ENCODE assay signal across 16 mouse cellular contexts in the genomic region with DNA sequence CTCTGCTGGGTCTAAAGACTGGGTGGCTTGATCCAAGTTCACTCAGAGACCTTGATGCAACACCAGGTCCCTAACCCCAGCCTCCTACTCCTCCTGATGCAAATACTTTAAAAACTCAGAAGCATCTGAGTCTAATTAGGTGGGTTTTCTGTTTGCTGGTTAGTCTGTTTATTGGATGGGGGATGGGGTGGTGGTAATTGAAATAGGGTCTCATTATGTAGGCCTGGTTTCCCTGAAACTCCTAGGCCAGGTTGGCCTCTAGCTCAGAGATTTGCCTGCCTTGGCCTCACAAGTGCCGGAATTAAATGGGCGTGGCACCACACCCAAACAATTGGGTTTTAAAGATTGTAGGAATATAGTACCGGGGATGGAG. TPM values are rescaled to one million over a fixed set of nuclear protein-coding genes. Genes with fewer than 3 reads are reported as not detected.
A peak's percentile ranks its signal among the peaks of the same experiment; 100 is the strongest.
DNase-seq lines count a peak whose midpoint lies in the region; ATAC-seq and TF ChIP-seq lines count a peak whose summit lies in the region.
"Had no signal": no experiment of that assay in that cellular context is flagged by ENCODE, and none has a peak within 500 bp of the region (broad histone marks: within the 10 kb centered on the region; RNA-seq: fewer than 3 reads in every experiment).

No protein-coding gene starts in this region.

- TF ChIP-seq CTCF in kidney, adult 2 months (conservative IDR thresholded peaks at IDR 0.05; ENCODE audit: insufficient read depth, insufficient read length, low read depth, low read length) = no peak

- WGBS in embryonic facial prominence, embryonic 10.5 days = 74% methylated on average over 3 of the region's 3 CpGs
- 68% methylated on average over 3 of the region's 3 CpGs for WGBS in embryonic facial prominence, embryonic 14.5 days
- 82% methylated on average over 3 of the region's 3 CpGs for WGBS in hindbrain, embryonic 11.5 days
- 29% methylated on average over 3 of the region's 3 CpGs for WGBS in limb, embryonic 13.5 days
- 73% methylated on average over 3 of the region's 3 CpGs for WGBS in kidney, adult 2 months

- H3K9ac ChIP-seq in embryonic facial prominence, embryonic 14.5 days (ENCODE audit: low read depth, low read length) = no peak overlapping the region
- no peak overlapping the region for H3K9ac ChIP-seq in hindbrain, embryonic 11.5 days (ENCODE audit: low read depth, low read length)
- peak overlapping the region; percentile 25; the same call in 1 of the 2 replicates for H3K9ac ChIP-seq in limb, embryonic 13.5 days
- H3K9ac ChIP-seq: limb, embryonic 15.5 days; lung, embryonic 14.5 days had no signal

- H3K4me3 ChIP-seq in embryonic facial prominence, embryonic 10.5 days = no peak overlapping the region; the same call in 1 of the 2 replicates
- H3K4me3 ChIP-seq in embryonic facial prominence, embryonic 14.5 days (ENCODE audit: low read depth, low read length) = no peak overlapping the region
- no peak overlapping the region for H3K4me3 ChIP-seq in hindbrain, embryonic 11.5 days (ENCODE audit: low read depth, low read length)
- no peak overlapping the region for H3K4me3 ChIP-seq in limb, embryonic 13.5 days
- no peak overlapping the region for H3K4me3 ChIP-seq in kidney, adult 2 months (ENCODE audit: insufficient read depth, low read depth, low read length)
- H3K4me3 ChIP-seq: limb, embryonic 15.5 days had no signal

- ATAC-seq in embryonic facial prominence, embryonic 14.5 days (ENCODE audit: low read depth) = no peak
- ATAC-seq in hindbrain, embryonic 11.5 days (ENCODE audit: low FRiP score) = peak; percentile 4; the same call in 1 of the 2 replicates
- peak; percentile 12; the same call in 1 of the 2 replicates for ATAC-seq in limb, embryonic 13.5 days (ENCODE audit: low FRiP score, low read depth)
- no peak for ATAC-seq in cerebellum, adult (ENCODE audit: insufficient number of reproducible peaks, low FRiP score, low TSS enrichment)
- ATAC-seq: CD4-positive, CD25-positive, alpha-beta regulatory T cell, adult 4 months had no signal

- H3K27me3 ChIP-seq in embryonic facial prominence, embryonic 10.5 days (replicated peaks; ENCODE audit: low read depth, poor library complexity, severe bottlenecking) = peaks cover 18% of the 10 kb centered on the region
- no peaks in the 10 kb centered on the region for H3K27me3 ChIP-seq in embryonic facial prominence, embryonic 14.5 days (replicated peaks; ENCODE audit: control insufficient read depth, insufficient read depth, low read length)
- no peaks in the 10 kb centered on the region for H3K27me3 ChIP-seq in hindbrain, embryonic 11.5 days (ENCODE audit: control insufficient read depth, insufficient read depth, low read length)
- no peaks in the 10 kb centered on the region for H3K27me3 ChIP-seq in limb, embryonic 13.5 days
- H3K27me3 ChIP-seq in kidney, adult 2 months (replicated peaks; ENCODE audit: control insufficient read depth, insufficient read depth, low read length) = no peaks in the 10 kb centered on the region
- H3K27me3 ChIP-seq: limb, embryonic 15.5 days had no signal

- H3K4me1 ChIP-seq in embryonic facial prominence, embryonic 10.5 days = peaks cover 29% of the 10 kb centered on the region
- no peaks in the 10 kb centered on the region for H3K4me1 ChIP-seq in embryonic facial prominence, embryonic 14.5 days (ENCODE audit: control insufficient read depth, insufficient read depth, low read length)
- H3K4me1 ChIP-seq in hindbrain, embryonic 11.5 days (replicated peaks; ENCODE audit: control insufficient read depth, insufficient read depth, low read length) = no peaks in the 10 kb centered on the region; the same call in none of the 2 replicates
- peaks cover 16% of the 10 kb centered on the region for H3K4me1 ChIP-seq in limb, embryonic 13.5 days
- H3K4me1 ChIP-seq in kidney, adult 2 months (ENCODE audit: control insufficient read depth, insufficient read depth, low read length) = no peaks in the 10 kb centered on the region

- TF ChIP-seq POLR2A in kidney, adult 2 months (IDR thresholded peaks at IDR 0.05; ENCODE audit: low read depth, low read length) = no peak

- H3K9me3 ChIP-seq in embryonic facial prominence, embryonic 10.5 days = no peaks in the 10 kb centered on the region
- H3K9me3 ChIP-seq in embryonic facial prominence, embryonic 14.5 days (ENCODE audit: control insufficient read depth, low read length) = no peaks in the 10 kb centered on the region
- H3K9me3 ChIP-seq in hindbrain, embryonic 11.5 days (ENCODE audit: control insufficient read depth, low read length) = no peaks in the 10 kb centered on the region
- H3K9me3 ChIP-seq in limb, embryonic 13.5 days = no peaks in the 10 kb centered on the region
- H3K9me3 ChIP-seq: limb, embryonic 15.5 days had no signal

- no peaks in the 10 kb centered on the region for H3K36me3 ChIP-seq in embryonic facial prominence, embryonic 10.5 days (replicated peaks)
- H3K36me3 ChIP-seq in embryonic facial prominence, embryonic 14.5 days (ENCODE audit: control insufficient read depth, insufficient read depth, low read length) = no peaks in the 10 kb centered on the region
- no peaks in the 10 kb centered on the region for H3K36me3 ChIP-seq in hindbrain, embryonic 11.5 days (ENCODE audit: control insufficient read depth, insufficient read depth, low read length)
- H3K36me3 ChIP-seq in limb, embryonic 13.5 days = no peaks in the 10 kb centered on the region
- H3K36me3 ChIP-seq in kidney, adult 2 months (ENCODE audit: control insufficient read depth, insufficient read depth, low read length) = no peaks in the 10 kb centered on the region
- H3K36me3 ChIP-seq: limb, embryonic 15.5 days had no signal

- peak overlapping the region; percentile 37; the same call in 1 of the 2 replicates for H3K27ac ChIP-seq in embryonic facial prominence, embryonic 10.5 days (replicated peaks)
- peak overlapping the region; percentile 13 for H3K27ac ChIP-seq in embryonic facial prominence, embryonic 14.5 days (replicated peaks; ENCODE audit: low read depth, low read length)
- H3K27ac ChIP-seq in hindbrain, embryonic 11.5 days (ENCODE audit: low read depth, low read length) = peak overlapping the region; percentile 33; the same call in 1 of the 2 replicates
- H3K27ac ChIP-seq in limb, embryonic 13.5 days = peak overlapping the region; percentile 39; the same call in 1 of the 2 replicates
- H3K27ac ChIP-seq in kidney, adult 2 months (ENCODE audit: insufficient read depth, low read depth, low read length) = no peak overlapping the region
- H3K27ac ChIP-seq: limb, embryonic 15.5 days; stomach, postnatal 0 days had no signal

- no peak overlapping the region for H3K4me2 ChIP-seq in embryonic facial prominence, embryonic 14.5 days (ENCODE audit: low read depth, low read length)
- no peak overlapping the region for H3K4me2 ChIP-seq in hindbrain, embryonic 11.5 days (replicated peaks; ENCODE audit: low read depth, low read length)
- H3K4me2 ChIP-seq in limb, embryonic 13.5 days (replicated peaks) = peak overlapping the region; percentile 11; the same call in 1 of the 2 replicates
- H3K4me2 ChIP-seq: limb, embryonic 15.5 days; lung, embryonic 14.5 days had no signal

- no peak for DNase-seq in embryonic facial prominence, embryonic 10.5 days (ENCODE audit: low spot score)
- DNase-seq in embryonic facial prominence, embryonic 14.5 days (ENCODE audit: low spot score) = no peak
- no peak for DNase-seq in hindbrain, embryonic 11.5 days (ENCODE audit: low spot score)
- no peak for DNase-seq in kidney, adult 2 months
- DNase-seq in cerebellum, adult 9-11 months = no peak
- no peak for DNase-seq in lung, adult 18-20 months
- DNase-seq: cerebellum, adult 11 months; lung, embryonic 14.5 days; right cerebral cortex, adult 18-20 months; thymus, postnatal 4 days had no signal

RNA-seq across cellular contexts. Expression of a gene that starts 7.5 kb away (rescaled TPM):
- 63.3 and 67.3 TPM in 2 replicates for polyA plus RNA-seq in embryonic facial prominence, embryonic 10.5 days (2016; fragmentation: Nextera tagmentation; extraction: Ambion mirVana)
- 51.1 and 59.8 TPM in 2 replicates for polyA plus RNA-seq in embryonic facial prominence, embryonic 14.5 days (2014; fragmentation: Nextera tagmentation; extraction: Ambion mirVana)
- polyA plus RNA-seq in hindbrain, embryonic 11.5 days (2014; fragmentation: Nextera tagmentation; extraction: Ambion mirVana) = 82.5 and 88.2 TPM in 2 replicates
- 78.3 and 85.2 TPM in 2 replicates for polyA plus RNA-seq in limb, embryonic 13.5 days (2015; fragmentation: Nextera tagmentation; extraction: Ambion mirVana)
- polyA plus RNA-seq in kidney, adult 2 months (2012; rRNA removed) = 22.8 and 25.5 TPM in 2 replicates

RNA-seq across cellular contexts. Expression of a gene that starts 7.8 kb away (rescaled TPM):
- 1.5 and 2.4 TPM in 2 replicates for polyA plus RNA-seq in embryonic facial prominence, embryonic 10.5 days (2016; fragmentation: Nextera tagmentation; extraction: Ambion mirVana)
- 0.56 and 0.67 TPM in 2 replicates for polyA plus RNA-seq in embryonic facial prominence, embryonic 14.5 days (2014; fragmentation: Nextera tagmentation; extraction: Ambion mirVana)
- polyA plus RNA-seq in hindbrain, embryonic 11.5 days (2014; fragmentation: Nextera tagmentation; extraction: Ambion mirVana) = 12.8 and 13.8 TPM in 2 replicates
- polyA plus RNA-seq in limb, embryonic 13.5 days (2015; fragmentation: Nextera tagmentation; extraction: Ambion mirVana) = 0.76 and 0.80 TPM in 2 replicates
- 0.03 and 0.11 TPM in 2 replicates for polyA plus RNA-seq in kidney, adult 2 months (2012; rRNA removed)
- polyA plus RNA-seq: CD4-positive, CD25-positive, alpha-beta regulatory T cell, adult 4 months; heart, embryonic 14.5 days; lung, embryonic 14.5 days; stomach, postnatal 0 days had no signal

RNA-seq across cellular contexts. Expression of a gene that starts 29.3 kb away (rescaled TPM):
- 8.3 and 10.6 TPM in 2 replicates for polyA plus RNA-seq in embryonic facial prominence, embryonic 10.5 days (2016; fragmentation: Nextera tagmentation; extraction: Ambion mirVana)
- polyA plus RNA-seq in embryonic facial prominence, embryonic 14.5 days (2014; fragmentation: Nextera tagmentation; extraction: Ambion mirVana) = 13.8 and 15.3 TPM in 2 replicates
- 14.6 and 15.5 TPM in 2 replicates for polyA plus RNA-seq in hindbrain, embryonic 11.5 days (2014; fragmentation: Nextera tagmentation; extraction: Ambion mirVana)
- polyA plus RNA-seq in limb, embryonic 13.5 days (2015; fragmentation: Nextera tagmentation; extraction: Ambion mirVana) = 11.9 and 13.0 TPM in 2 replicates
- 58.2 and 63.4 TPM in 2 replicates for polyA plus RNA-seq in kidney, adult 2 months (2012; rRNA removed)

RNA-seq across cellular contexts. Expression of a gene that starts 34.8 kb away (rescaled TPM):
- polyA plus RNA-seq in embryonic facial prominence, embryonic 10.5 days (2016; fragmentation: Nextera tagmentation; extraction: Ambion mirVana) = 13.2 and 14.8 TPM in 2 replicates
- polyA plus RNA-seq in embryonic facial prominence, embryonic 14.5 days (2014; fragmentation: Nextera tagmentation; extraction: Ambion mirVana) = 15.9 and 16.2 TPM in 2 replicates
- 8.8 and 10.9 TPM in 2 replicates for polyA plus RNA-seq in hindbrain, embryonic 11.5 days (2014; fragmentation: Nextera tagmentation; extraction: Ambion mirVana)
- polyA plus RNA-seq in limb, embryonic 13.5 days (2015; fragmentation: Nextera tagmentation; extraction: Ambion mirVana) = 13.2 and 14.1 TPM in 2 replicates
- 111 and 119 TPM in 2 replicates for polyA plus RNA-seq in kidney, adult 2 months (2012; rRNA removed)

RNA-seq across cellular contexts. Expression of a gene that starts 37.6 kb away (rescaled TPM):
- 18.0 and 21.3 TPM in 2 replicates for polyA plus RNA-seq in embryonic facial prominence, embryonic 10.5 days (2016; fragmentation: Nextera tagmentation; extraction: Ambion mirVana)
- 7.7 and 9.6 TPM in 2 replicates for polyA plus RNA-seq in embryonic facial prominence, embryonic 14.5 days (2014; fragmentation: Nextera tagmentation; extraction: Ambion mirVana)
- polyA plus RNA-seq in hindbrain, embryonic 11.5 days (2014; fragmentation: Nextera tagmentation; extraction: Ambion mirVana) = 82.2 and 82.5 TPM in 2 replicates
- polyA plus RNA-seq in limb, embryonic 13.5 days (2015; fragmentation: Nextera tagmentation; extraction: Ambion mirVana) = 14.6 and 16.6 TPM in 2 replicates
- 29.8 and 45.7 TPM in 2 replicates for polyA plus RNA-seq in kidney, adult 2 months (2012; rRNA removed)

Comparison
In these comparisons a context has a peak if more than half of its experiments do, and no peak if none do; other contexts are left out.
1. ATAC-seq: peak in hindbrain, embryonic 11.5 days (single experiment) and limb, embryonic 13.5 days (single experiment); none in embryonic facial prominence, embryonic 14.5 days (single experiment) and cerebellum, adult (single experiment).